Mouse (Mus musculus) cortical plate, adult 2 months (tissue): Measurements from ENCODE around the gene Gm21830.

Source experiments
- CTCF ChIP-seq: fragments of 200-500 bp; IDR thresholded peaks from 2 replicates; pipeline ENCODE4 v1.5.1; 2011; ENCODE audit warnings: mild to moderate bottlenecking, control low read depth, low read length; ENCODE audit not compliant: insufficient read depth; ENCODE audit errors: extremely low read depth
- POLR2A ChIP-seq: fragments of 200-500 bp; IDR thresholded peaks from 2 replicates; pipeline ENCODE4 v1.6.1; 2011; ENCODE audit warnings: mild to moderate bottlenecking, low read length, control low read depth; ENCODE audit not compliant: insufficient read depth; ENCODE audit errors: extremely low read depth

- TF ChIP-seq CTCF = no peak
- no peak for TF ChIP-seq POLR2A
Observed at GRCm38 (mm10) chr2:67460857-67461256, 47.3 kb downstream of the Gm21830 start.
